Mouse (Mus musculus) C2C12 (cell line): ENCODE results near the gene Gas6. TPM values are rescaled to one million over a fixed set of nuclear protein-coding genes. Genes with fewer than 3 reads are reported as not detected.

Experiments used
- H3K27me3 ChIP-seq: one replicate; pipeline ENCODE4 v1.6.1; 2011; ENCODE audit not compliant: control insufficient read depth, insufficient read depth, insufficient read length
- H3K36me3 ChIP-seq: one replicate; pipeline ENCODE4 v1.6.1; 2011; ENCODE audit not compliant: control insufficient read depth, insufficient read depth
- H3K4me3 ChIP-seq: one replicate; pipeline ENCODE4 v1.5.1; 2011; ENCODE audit warnings: mild to moderate bottlenecking, control low read depth; ENCODE audit not compliant: poor library complexity, insufficient read depth, severe bottlenecking
- H3K79me2 ChIP-seq: one replicate; pipeline ENCODE4 v1.6.1; 2011; ENCODE audit not compliant: control insufficient read depth, insufficient read depth
- H3K79me3 ChIP-seq: one replicate; pipeline ENCODE4 v1.6.1; 2011; ENCODE audit warnings: low read depth, control low read depth
- H3ac ChIP-seq: one replicate; pipeline ENCODE3; 2011; ENCODE audit warnings: low read depth; ENCODE audit not compliant: control insufficient read depth, insufficient read length
- CEBPB ChIP-seq: IDR thresholded peaks from one replicate; pipeline ENCODE4 v1.6.1; 2011; ENCODE audit warnings: low read depth, mild to moderate bottlenecking, control low read depth, moderate library complexity
- CTCF ChIP-seq: IDR thresholded peaks from one replicate; pipeline ENCODE4 v1.5.1; 2011; ENCODE audit not compliant: control insufficient read depth, insufficient read depth, insufficient read length
- FOSL1 ChIP-seq: IDR thresholded peaks from one replicate; pipeline ENCODE4 v1.8.0; 2011; ENCODE audit warnings: mild to moderate bottlenecking, low read length; ENCODE audit not compliant: poor library complexity, insufficient read depth, severe bottlenecking
- MAX ChIP-seq: IDR thresholded peaks from one replicate; pipeline ENCODE4 v1.6.1; 2011; ENCODE audit warnings: mild to moderate bottlenecking, control low read depth
- MYOD1 ChIP-seq: IDR thresholded peaks from one replicate; pipeline ENCODE4 v1.6.1; 2011; ENCODE audit warnings: low read depth; ENCODE audit not compliant: control insufficient read depth, insufficient read length
- MYOG ChIP-seq: IDR thresholded peaks from one replicate; pipeline ENCODE4 v1.6.1; 2011; ENCODE audit not compliant: control insufficient read depth, insufficient read length; ENCODE audit errors: extremely low read depth
- USF1 ChIP-seq: IDR thresholded peaks from one replicate; pipeline ENCODE4 v1.6.1; 2011; ENCODE audit warnings: low read depth, mild to moderate bottlenecking, control low read depth, moderate library complexity
- polyA plus RNA-seq: library from polyadenylated mRNA; unstranded; fragments of >200 nt; fragmentation: generic; extraction: Trizol; gene quantifications from one replicate; pipeline ENCODE4 v1.2.1, GENCODE M21; 2012; ENCODE audit warnings: missing spikeins

Gas6 gene
- polyA plus RNA-seq, 1 experiment, result 0.73 TPM

- H3K79me2 ChIP-seq, result no peaks in the 10 kb centered on the region
- no peak for TF ChIP-seq MYOD1
- TF ChIP-seq FOSL1, result no peak
- TF ChIP-seq MYOG, result no peak
- no peak for TF ChIP-seq USF1
- TF ChIP-seq CEBPB, result no peak
- TF ChIP-seq MAX, result no peak
- TF ChIP-seq CTCF, result no peak
Measured at GRCm38 (mm10) chr8:13513556-13514370, 19.5 kb upstream of the Gas6 start.

GRCm38 (mm10) chr8:13512677-13513076 is 18.4 kb upstream of the Gas6 start:
- Histone ChIP-seq H3K27me3 (peaks cover 18% of the 10 kb centered on the region), H3K79me2 (no peaks in the 10 kb centered on the region), H3K79me3 (no peaks in the 10 kb centered on the region), H3K4me3 (no peak overlapping the region), H3K36me3 (no peaks in the 10 kb centered on the region), H3ac (no peak overlapping the region)
- TF ChIP-seq USF1, result no peak
- no peak for TF ChIP-seq CEBPB
- TF ChIP-seq MYOG, result no peak
- TF ChIP-seq FOSL1, result no peak
- TF ChIP-seq MYOD1, result no peak
- no peak for TF ChIP-seq MAX
- TF ChIP-seq CTCF, result no peak

More at GRCm38 (mm10) chr8:13513556-13514370, 19.5 kb upstream of the Gas6 start:
- Histone ChIP-seq H3K27me3 (peaks cover 18% of the 10 kb centered on the region), H3K79me3 (no peaks in the 10 kb centered on the region), H3K4me3 (no peak overlapping the region), H3K36me3 (no peaks in the 10 kb centered on the region), H3ac (no peak overlapping the region)

- Histone ChIP-seq H3K36me3 (no peaks in the 10 kb centered on the region), H3K4me3 (no peak overlapping the region), H3K79me3 (no peaks in the 10 kb centered on the region), H3ac (no peak overlapping the region), H3K79me2 (no peaks in the 10 kb centered on the region), H3K27me3 (peaks cover 13% of the 10 kb centered on the region)
- TF ChIP-seq FOSL1 (no peak), USF1 (no peak), MAX (no peak), MYOD1 (no peak), CTCF (no peak), CEBPB (no peak), MYOG (no peak)
Measured at GRCm38 (mm10) chr8:13512016-13512415, 17.7 kb upstream of the Gas6 start.

GRCm38 (mm10) chr8:13507284-13507937 is 13.1 kb upstream of the Gas6 start:
- Histone ChIP-seq H3K79me2 (no peaks in the 10 kb centered on the region), H3ac (no peak overlapping the region), H3K79me3 (no peaks in the 10 kb centered on the region), H3K4me3 (no peak overlapping the region), H3K36me3 (no peaks in the 10 kb centered on the region), H3K27me3 (peaks cover 4% of the 10 kb centered on the region)
- no peak for TF ChIP-seq MYOG
- no peak for TF ChIP-seq CEBPB
- no peak for TF ChIP-seq MYOD1
- TF ChIP-seq USF1, result no peak
- no peak for TF ChIP-seq MAX
- TF ChIP-seq CTCF, result no peak
- TF ChIP-seq FOSL1, result no peak

- Histone ChIP-seq H3K79me2 (no peaks in the 10 kb centered on the region), H3K4me3 (no peak overlapping the region), H3ac (no peak overlapping the region), H3K79me3 (no peaks in the 10 kb centered on the region), H3K36me3 (no peaks in the 10 kb centered on the region), H3K27me3 (peaks cover 4% of the 10 kb centered on the region)
- TF ChIP-seq FOSL1 (no peak), MYOD1 (no peak), MYOG (no peak), CTCF (no peak), USF1 (no peak), MAX (no peak), CEBPB (no peak)
Measured at GRCm38 (mm10) chr8:13506849-13507248, 12.6 kb upstream of the Gas6 start.
